Mouse (Mus musculus): ENCODE measurements around the gene Pde4d. TPM values are rescaled to one million over a fixed set of nuclear protein-coding genes. Genes with fewer than 3 reads are reported as not detected.
A peak's percentile ranks its signal among the peaks of the same experiment; 100 is the strongest.

Gene Pde4d
- polyA plus RNA-seq, 1 experiment from 2014 or later, result 20.5 TPM

DNA sequence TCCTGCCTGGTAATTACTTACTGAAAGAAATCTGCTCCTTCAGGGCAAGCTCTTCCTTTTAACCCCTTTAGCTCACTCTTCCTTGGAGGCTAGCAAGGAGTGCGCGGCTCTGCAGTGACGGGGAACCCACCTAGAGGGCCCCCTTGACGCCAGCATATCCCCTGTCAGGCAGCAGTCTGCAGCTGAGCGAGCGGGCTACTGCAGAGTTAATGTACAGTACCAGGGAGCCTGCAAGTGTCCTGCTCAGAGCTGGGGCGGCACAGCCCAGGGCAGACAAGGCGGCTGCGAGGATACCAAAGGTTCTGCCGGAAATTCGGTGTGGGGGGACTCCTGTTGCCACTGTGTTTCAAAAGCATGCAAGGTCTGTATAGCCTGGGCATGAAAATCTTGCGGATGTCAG lies 991.1 kb downstream of the Pde4d start:
- H3K9me3 ChIP-seq (ENCODE audit: control insufficient read depth, low read length), result no peaks in the 10 kb centered on the region
- peaks cover 28% of the 10 kb centered on the region for H3K4me1 ChIP-seq (replicated peaks; ENCODE audit: control insufficient read depth, insufficient read depth, low read length)
- H3K27ac ChIP-seq (ENCODE audit: low read length), result peak overlapping the region; percentile 92
- no peaks in the 10 kb centered on the region for H3K27me3 ChIP-seq (replicated peaks; ENCODE audit: control insufficient read depth, insufficient read depth, low read length)
- H3K36me3 ChIP-seq (ENCODE audit: control insufficient read depth, insufficient read depth), result no peaks in the 10 kb centered on the region
- peak; percentile 99 for ATAC-seq
- peak overlapping the region; percentile 69 for H3K4me3 ChIP-seq (replicated peaks; ENCODE audit: low read length)
- under 1% methylated on average over 12 of the region's 12 CpGs for WGBS
- peak overlapping the region; percentile 62 for H3K4me2 ChIP-seq (ENCODE audit: low read length)
- H3K9ac ChIP-seq (replicated peaks; ENCODE audit: low read depth, low read length), result peak overlapping the region; percentile 64

DNA sequence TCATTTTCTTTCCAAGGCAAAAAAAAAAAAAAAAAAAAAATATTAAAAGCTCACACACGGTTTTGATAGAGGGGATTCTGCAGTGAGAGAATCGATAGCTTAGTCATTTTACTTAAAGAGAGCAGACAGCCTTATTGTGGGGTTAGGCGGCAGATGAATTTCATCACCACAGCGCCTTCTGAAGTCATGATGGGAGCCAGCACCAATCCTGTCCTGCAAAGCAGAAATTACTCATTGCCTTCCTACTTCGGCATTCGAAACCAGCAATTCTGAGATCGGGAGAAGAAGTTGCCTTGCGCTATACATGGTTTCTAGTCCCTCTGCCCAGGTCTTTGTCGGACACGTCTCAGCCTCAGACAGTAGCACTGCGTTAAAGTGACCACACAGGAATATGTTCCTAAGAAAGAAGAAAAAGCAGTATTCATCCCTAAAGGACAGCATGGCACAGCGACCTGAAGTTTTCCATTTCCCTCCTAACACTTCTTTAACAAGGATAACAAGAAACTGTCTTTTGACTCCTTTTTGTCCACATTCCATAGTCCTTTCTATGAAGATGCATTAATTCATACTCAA lies 991.7 kb downstream of the Pde4d start:
- no peaks in the 10 kb centered on the region for H3K36me3 ChIP-seq (ENCODE audit: control insufficient read depth, insufficient read depth)
- 13% methylated on average over 12 of the region's 12 CpGs for WGBS
- no peaks in the 10 kb centered on the region for H3K9me3 ChIP-seq (ENCODE audit: control insufficient read depth, low read length)
- H3K4me1 ChIP-seq (replicated peaks; ENCODE audit: control insufficient read depth, insufficient read depth, low read length), result peaks cover 28% of the 10 kb centered on the region
- peak; percentile 27 for ATAC-seq
- H3K27me3 ChIP-seq (replicated peaks; ENCODE audit: control insufficient read depth, insufficient read depth, low read length), result no peaks in the 10 kb centered on the region
- peak overlapping the region; percentile 92 for H3K27ac ChIP-seq (ENCODE audit: low read length)
- H3K4me3 ChIP-seq (replicated peaks; ENCODE audit: low read length), result peak overlapping the region; percentile 69
- peak overlapping the region; percentile 62 for H3K4me2 ChIP-seq (ENCODE audit: low read length)
- peak overlapping the region; percentile 64 for H3K9ac ChIP-seq (replicated peaks; ENCODE audit: low read depth, low read length)

DNA sequence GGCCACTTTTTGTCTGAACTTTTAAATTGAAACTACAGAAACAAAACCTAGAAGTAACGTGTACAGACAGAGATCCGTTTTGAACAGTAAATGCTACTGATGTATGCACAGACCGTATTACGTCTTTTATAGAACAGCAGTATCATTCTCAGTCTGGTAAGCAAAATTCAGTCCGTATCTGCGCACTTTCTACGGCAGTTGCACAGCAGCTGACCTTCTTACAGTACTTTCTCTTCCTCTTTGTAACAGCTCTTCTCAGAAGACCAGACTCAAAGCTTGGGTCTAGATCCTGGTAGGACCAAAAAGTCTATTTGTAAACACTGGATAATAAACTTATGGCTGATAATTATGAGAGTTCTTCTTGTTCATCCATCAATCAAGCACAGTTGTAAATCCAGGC lies 996.4 kb downstream of the Pde4d start:
- 67% methylated on average over 7 of the region's 7 CpGs for WGBS
- Histone ChIP-seq H3K27me3 (replicated peaks; ENCODE audit: control insufficient read depth, insufficient read depth, low read length) (no peaks in the 10 kb centered on the region), H3K4me3 (replicated peaks; ENCODE audit: low read length) (no peak overlapping the region), H3K9me3 (ENCODE audit: control insufficient read depth, low read length) (no peaks in the 10 kb centered on the region; the same call in 1 of the 2 replicates), H3K9ac (replicated peaks; ENCODE audit: low read depth, low read length) (no peak overlapping the region), H3K36me3 (ENCODE audit: control insufficient read depth, insufficient read depth) (no peaks in the 10 kb centered on the region), H3K4me2 (ENCODE audit: low read length) (peak overlapping the region; percentile 36; the same call in 1 of the 2 replicates), H3K27ac (ENCODE audit: low read length) (no peak overlapping the region), H3K4me1 (replicated peaks; ENCODE audit: control insufficient read depth, insufficient read depth, low read length) (peaks cover 22% of the 10 kb centered on the region)
- ATAC-seq, result no peak

GRCm38 (mm10) chr13:109448121-109448520 lies 998.4 kb downstream of the Pde4d start:
- no peak overlapping the region for H3K27ac ChIP-seq (ENCODE audit: low read length)
- no peak overlapping the region for H3K4me3 ChIP-seq (replicated peaks; ENCODE audit: low read length)
- H3K9ac ChIP-seq (replicated peaks; ENCODE audit: low read depth, low read length), result no peak overlapping the region
- no peaks in the 10 kb centered on the region for H3K36me3 ChIP-seq (ENCODE audit: control insufficient read depth, insufficient read depth)
- WGBS, result 86% methylated on average over 5 of the region's 5 CpGs
- H3K9me3 ChIP-seq (ENCODE audit: control insufficient read depth, low read length), result no peaks in the 10 kb centered on the region; the same call in 1 of the 2 replicates
- no peak for ATAC-seq
- peaks cover 17% of the 10 kb centered on the region for H3K4me1 ChIP-seq (replicated peaks; ENCODE audit: control insufficient read depth, insufficient read depth, low read length)
- H3K27me3 ChIP-seq (replicated peaks; ENCODE audit: control insufficient read depth, insufficient read depth, low read length), result no peaks in the 10 kb centered on the region
- H3K4me2 ChIP-seq (ENCODE audit: low read length), result no peak overlapping the region

DNA sequence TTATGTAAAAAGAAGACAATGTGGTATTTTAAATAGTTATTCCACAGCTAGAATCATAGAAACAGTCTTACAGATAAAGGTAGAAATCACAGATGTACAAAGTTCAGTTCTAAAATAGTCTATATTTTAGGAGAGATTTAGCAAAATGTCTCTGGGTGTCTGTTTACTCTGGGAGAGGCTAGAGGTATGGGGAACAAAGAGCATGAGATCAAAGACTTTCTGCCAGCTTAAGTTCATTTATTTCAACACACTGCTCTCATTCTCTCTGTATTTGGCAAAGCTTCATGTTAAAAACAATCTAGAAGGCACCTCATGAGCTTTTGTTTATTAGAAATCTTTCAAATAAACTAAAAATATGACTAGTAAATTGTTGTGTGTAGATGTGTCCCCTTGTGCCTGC lies 1024.6 kb downstream of the Pde4d start:
- Histone ChIP-seq H3K4me2 (ENCODE audit: low read length) (no peak overlapping the region), H3K4me3 (replicated peaks; ENCODE audit: low read length) (no peak overlapping the region), H3K9ac (replicated peaks; ENCODE audit: low read depth, low read length) (no peak overlapping the region), H3K27ac (ENCODE audit: low read length) (no peak overlapping the region), H3K27me3 (replicated peaks; ENCODE audit: control insufficient read depth, insufficient read depth, low read length) (no peaks in the 10 kb centered on the region), H3K9me3 (ENCODE audit: control insufficient read depth, low read length) (no peaks in the 10 kb centered on the region), H3K36me3 (ENCODE audit: control insufficient read depth, insufficient read depth) (no peaks in the 10 kb centered on the region), H3K4me1 (replicated peaks; ENCODE audit: control insufficient read depth, insufficient read depth, low read length) (no peaks in the 10 kb centered on the region)
- no peak for ATAC-seq

DNA sequence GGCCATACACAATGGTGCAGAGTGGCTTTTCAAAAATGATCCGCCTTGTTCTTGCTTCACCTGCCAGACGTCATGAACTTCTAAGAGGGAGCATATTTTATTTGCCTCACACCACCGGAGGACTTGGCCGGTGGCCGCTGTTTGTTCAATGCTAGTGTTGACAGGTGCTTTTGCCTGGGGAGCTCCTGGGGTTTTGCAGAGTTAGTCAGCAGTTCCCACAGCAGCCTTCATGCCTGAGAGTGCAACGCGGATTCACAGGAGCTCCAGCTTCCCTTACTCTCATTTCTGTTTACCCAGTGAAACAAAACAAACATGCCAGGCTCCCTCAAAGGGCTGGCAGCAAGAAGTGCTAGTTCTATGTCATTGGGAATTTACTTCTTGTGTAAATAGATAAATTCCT lies 1031.7 kb downstream of the Pde4d start:
- Histone ChIP-seq H3K9me3 (ENCODE audit: control insufficient read depth, low read length) (no peaks in the 10 kb centered on the region), H3K4me1 (replicated peaks; ENCODE audit: control insufficient read depth, insufficient read depth, low read length) (peaks cover 2% of the 10 kb centered on the region; the same call in 1 of the 2 replicates), H3K4me2 (ENCODE audit: low read length) (no peak overlapping the region), H3K27me3 (replicated peaks; ENCODE audit: control insufficient read depth, insufficient read depth, low read length) (no peaks in the 10 kb centered on the region), H3K36me3 (ENCODE audit: control insufficient read depth, insufficient read depth) (no peaks in the 10 kb centered on the region), H3K9ac (replicated peaks; ENCODE audit: low read depth, low read length) (no peak overlapping the region), H3K27ac (ENCODE audit: low read length) (no peak overlapping the region), H3K4me3 (replicated peaks; ENCODE audit: low read length) (no peak overlapping the region)
- WGBS, result 32% methylated on average over 7 of the region's 7 CpGs
- peak; percentile 70 for ATAC-seq

DNA sequence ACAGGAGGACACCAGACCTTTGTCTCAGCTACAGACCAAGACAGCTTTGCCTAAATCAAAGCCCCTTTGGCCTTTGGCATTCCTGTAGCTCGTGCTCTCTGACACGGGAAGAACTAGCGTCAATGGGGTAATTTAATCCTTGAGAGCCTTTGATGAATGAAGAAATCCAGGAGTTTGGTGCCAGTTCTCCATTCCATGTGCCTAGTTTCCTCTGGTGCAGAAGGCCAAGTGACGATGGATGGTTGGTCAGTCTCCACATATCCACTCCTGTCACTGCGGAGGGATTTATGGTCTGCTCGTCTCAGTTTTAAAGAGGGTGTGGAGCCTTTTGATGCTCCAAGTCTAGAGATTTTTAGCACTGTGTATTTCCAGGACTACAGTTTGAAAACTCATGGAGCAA lies 1036.4 kb downstream of the Pde4d start:
- H3K27ac ChIP-seq (ENCODE audit: low read length), result no peak overlapping the region
- no peak overlapping the region for H3K4me2 ChIP-seq (ENCODE audit: low read length)
- no peak overlapping the region for H3K9ac ChIP-seq (replicated peaks; ENCODE audit: low read depth, low read length)
- H3K27me3 ChIP-seq (replicated peaks; ENCODE audit: control insufficient read depth, insufficient read depth, low read length), result no peaks in the 10 kb centered on the region
- peaks cover 8% of the 10 kb centered on the region; the same call in 1 of the 2 replicates for H3K4me1 ChIP-seq (replicated peaks; ENCODE audit: control insufficient read depth, insufficient read depth, low read length)
- H3K36me3 ChIP-seq (ENCODE audit: control insufficient read depth, insufficient read depth), result no peaks in the 10 kb centered on the region
- no peak overlapping the region for H3K4me3 ChIP-seq (replicated peaks; ENCODE audit: low read length)
- 63% methylated on average over 6 of the region's 6 CpGs for WGBS
- no peaks in the 10 kb centered on the region for H3K9me3 ChIP-seq (ENCODE audit: control insufficient read depth, low read length)
- no peak for ATAC-seq

- Histone ChIP-seq H3K36me3 (ENCODE audit: control insufficient read depth, insufficient read depth) (no peaks in the 10 kb centered on the region), H3K9me3 (ENCODE audit: control insufficient read depth, low read length) (no peaks in the 10 kb centered on the region), H3K9ac (replicated peaks; ENCODE audit: low read depth, low read length) (no peak overlapping the region), H3K4me1 (replicated peaks; ENCODE audit: control insufficient read depth, insufficient read depth, low read length) (0 out of 2 replicates have a peak, but pooled peaks cover 6% of the 10 kb centered on the region), H3K4me3 (replicated peaks; ENCODE audit: low read length) (no peak overlapping the region), H3K27ac (ENCODE audit: low read length) (no peak overlapping the region), H3K27me3 (replicated peaks; ENCODE audit: control insufficient read depth, insufficient read depth, low read length) (no peaks in the 10 kb centered on the region), H3K4me2 (ENCODE audit: low read length) (no peak overlapping the region)
- peak; percentile 70 for ATAC-seq
- WGBS, result 19% methylated on average over 2 of the region's 2 CpGs
Observed at GRCm38 (mm10) chr13:109487378-109487777, 1037.6 kb downstream of the Pde4d start.

DNA sequence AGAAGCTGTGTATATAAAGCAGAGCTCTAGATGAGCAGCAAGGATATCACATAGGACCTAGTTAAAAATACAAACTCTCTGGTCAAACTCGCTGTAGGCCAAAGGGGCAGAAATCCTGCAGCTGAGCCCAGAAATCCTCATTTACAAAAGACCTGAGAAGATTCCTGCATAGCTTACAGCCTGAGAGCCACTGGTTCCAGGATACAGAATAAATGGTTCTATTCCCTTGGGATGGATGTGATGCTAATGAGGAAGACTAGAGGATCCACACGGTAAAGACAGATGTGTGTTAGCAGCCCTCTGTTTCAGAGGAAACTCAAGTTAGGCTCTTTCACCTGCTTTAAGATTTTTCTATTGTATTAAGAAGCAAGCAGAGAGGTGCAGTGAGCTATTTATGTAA lies 1041.1 kb downstream of the Pde4d start:
- Histone ChIP-seq H3K4me3 (replicated peaks; ENCODE audit: low read length) (no peak overlapping the region), H3K27ac (ENCODE audit: low read length) (no peak overlapping the region), H3K36me3 (ENCODE audit: control insufficient read depth, insufficient read depth) (no peaks in the 10 kb centered on the region), H3K9ac (replicated peaks; ENCODE audit: low read depth, low read length) (no peak overlapping the region), H3K4me2 (ENCODE audit: low read length) (no peak overlapping the region), H3K4me1 (replicated peaks; ENCODE audit: control insufficient read depth, insufficient read depth, low read length) (0 out of 2 replicates have a peak, but pooled peaks cover 8% of the 10 kb centered on the region), H3K27me3 (replicated peaks; ENCODE audit: control insufficient read depth, insufficient read depth, low read length) (no peaks in the 10 kb centered on the region), H3K9me3 (ENCODE audit: control insufficient read depth, low read length) (no peaks in the 10 kb centered on the region)
- 35% methylated on average over 2 of the region's 2 CpGs for WGBS
- ATAC-seq, result no peak

DNA sequence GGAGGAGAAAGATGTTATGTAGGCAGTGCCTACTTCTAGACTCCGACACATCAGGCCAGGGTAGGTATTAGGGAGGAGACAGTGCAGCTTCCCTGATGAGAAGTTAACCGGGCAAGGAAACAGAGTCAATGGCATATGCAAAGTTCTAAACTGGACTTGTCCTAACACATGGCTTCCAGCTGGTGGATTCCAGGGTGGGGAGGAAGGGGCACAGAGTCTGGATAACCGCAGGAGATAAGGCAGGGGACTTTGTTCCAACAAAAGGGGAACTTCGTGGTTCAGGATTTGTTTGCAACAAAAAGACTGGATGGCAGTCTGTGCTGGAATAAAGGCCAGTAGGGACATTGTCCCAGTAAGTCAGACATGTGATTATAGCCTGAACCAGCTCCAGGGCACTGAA lies 1042.1 kb downstream of the Pde4d start:
- H3K27me3 ChIP-seq (replicated peaks; ENCODE audit: control insufficient read depth, insufficient read depth, low read length), result no peaks in the 10 kb centered on the region
- H3K4me3 ChIP-seq (replicated peaks; ENCODE audit: low read length), result no peak overlapping the region
- no peak overlapping the region for H3K27ac ChIP-seq (ENCODE audit: low read length)
- H3K4me1 ChIP-seq (replicated peaks; ENCODE audit: control insufficient read depth, insufficient read depth, low read length), result 0 out of 2 replicates have a peak, but pooled peaks cover 8% of the 10 kb centered on the region
- H3K9ac ChIP-seq (replicated peaks; ENCODE audit: low read depth, low read length), result no peak overlapping the region
- H3K4me2 ChIP-seq (ENCODE audit: low read length), result no peak overlapping the region
- no peaks in the 10 kb centered on the region for H3K36me3 ChIP-seq (ENCODE audit: control insufficient read depth, insufficient read depth)
- no peaks in the 10 kb centered on the region for H3K9me3 ChIP-seq (ENCODE audit: control insufficient read depth, low read length)
- whole genome bisulfite sequencing, result 51% methylated on average over 4 of the region's 4 CpGs
- no peak for ATAC-seq

All from forebrain, embryonic 16.5 days (tissue).